Mouse (Mus musculus) lung, embryonic 16.5 days (tissue): ENCODE data around the gene Car12. TPM values are rescaled to one million over a fixed set of nuclear protein-coding genes. Genes with fewer than 3 reads are reported as not detected.

Experiments used
- ATAC-seq: fragments of 200-750 bp; cut with Nextera tagmentation; 2 replicates; pipeline ENCODE4 v1.8.0; 2017; ENCODE audit warnings: low read depth, mild to moderate bottlenecking, moderate library complexity
- H3K27ac ChIP-seq: fragments of 300-500 bp; sonication (generic); 2 replicates; pipeline ENCODE4 v1.5.1; 2014; ENCODE audit warnings: mild to moderate bottlenecking, control low read depth, low read length
- H3K27me3 ChIP-seq: fragments of 300-500 bp; sonication (generic); 2 replicates; pipeline ENCODE4 v1.6.1; 2014; ENCODE audit warnings: low read depth, low read length, mixed read lengths; ENCODE audit not compliant: control insufficient read depth, insufficient read depth
- H3K36me3 ChIP-seq: fragments of 300-500 bp; sonication (generic); 2 replicates; pipeline ENCODE4 v1.6.1; 2014; ENCODE audit warnings: low read length; ENCODE audit not compliant: control insufficient read depth, insufficient read depth
- H3K4me1 ChIP-seq: fragments of 300-500 bp; sonication (generic); replicated peaks from 2 replicates; pipeline ENCODE4 v1.6.1; 2014; ENCODE audit warnings: low read length, mixed read lengths; ENCODE audit not compliant: control insufficient read depth, insufficient read depth
- H3K4me2 ChIP-seq: fragments of 300-500 bp; sonication (generic); 2 replicates; pipeline ENCODE4 v1.6.1; 2014; ENCODE audit warnings: low read depth, low read length, control low read depth
- H3K4me3 ChIP-seq: fragments of 300-500 bp; sonication (generic); 2 replicates; pipeline ENCODE4 v1.5.1; 2014; ENCODE audit warnings: mild to moderate bottlenecking, low read length, control low read depth
- H3K9ac ChIP-seq: fragments of 300-500 bp; sonication (generic); 2 replicates; pipeline ENCODE4 v1.6.1; 2014; ENCODE audit warnings: low read length, control low read depth
- H3K9me3 ChIP-seq: fragments of 300-500 bp; sonication (generic); 2 replicates; pipeline ENCODE4 v1.6.1; 2016; ENCODE audit warnings: low read length; ENCODE audit not compliant: control insufficient read depth
- WGBS: fragments of 180-500 bp; shearing (Covaris S2); extraction: QIAGEN DNeasy Blood & Tissue Kit; methylation state at CpG from one replicate; pipeline ENCODE4 v1.1.7; 2014; 5-methylcytosine and 5-hydroxymethylcytosine counted together
- polyA plus RNA-seq: library from polyadenylated mRNA; unstranded; fragments of >200 nt; fragmentation: Nextera tagmentation; extraction: Ambion mirVana; gene quantifications from 2 replicates; pipeline ENCODE4 v1.2.1, GENCODE M21; 2015

The Car12 gene
- polyA plus RNA-seq, 1 experiment from 2014 or later = 2.2 TPM

- no peaks in the 10 kb centered on the region for H3K9me3 ChIP-seq
- H3K27me3 ChIP-seq = no peaks in the 10 kb centered on the region
- H3K4me3 ChIP-seq = no peak overlapping the region
- H3K36me3 ChIP-seq = no peaks in the 10 kb centered on the region
- ATAC-seq = no peak
- no peaks in the 10 kb centered on the region for H3K4me1 ChIP-seq
- 55% methylated on average over 2 of the region's 2 CpGs for WGBS
- no peak overlapping the region for H3K9ac ChIP-seq
- no peak overlapping the region for H3K4me2 ChIP-seq
- H3K27ac ChIP-seq = no peak overlapping the region
Observed at GRCm38 (mm10) chr9:66705766-66706165, 7.7 kb upstream of the Car12 start.

- WGBS = 51% methylated on average over 11 of the region's 11 CpGs
- Histone ChIP-seq H3K27me3 (0 out of 2 replicates have a peak, but pooled peaks cover 2% of the 10 kb centered on the region), H3K4me3 (no peak overlapping the region), H3K4me1 (no peaks in the 10 kb centered on the region), H3K36me3 (no peaks in the 10 kb centered on the region), H3K4me2 (no peak overlapping the region), H3K27ac (no peak overlapping the region), H3K9me3 (no peaks in the 10 kb centered on the region), H3K9ac (no peak overlapping the region)
- no peak for ATAC-seq
Observed at GRCm38 (mm10) chr9:66708054-66708772, 5.3 kb upstream of the Car12 start.

GRCm38 (mm10) chr9:66708816-66709555, 4.5 kb upstream of the Car12 start:
- Histone ChIP-seq H3K4me2 (no peak overlapping the region), H3K9me3 (no peaks in the 10 kb centered on the region), H3K4me3 (no peak overlapping the region), H3K27me3 (0 out of 2 replicates have a peak, but pooled peaks cover 2% of the 10 kb centered on the region), H3K9ac (no peak overlapping the region), H3K4me1 (0 out of 2 replicates have a peak, but pooled peaks cover 3% of the 10 kb centered on the region), H3K36me3 (no peaks in the 10 kb centered on the region), H3K27ac (no peak overlapping the region)
- no peak for ATAC-seq
- 43% methylated on average over 12 of the region's 12 CpGs for WGBS

GRCm38 (mm10) chr9:66710626-66711025, 2.9 kb upstream of the Car12 start:
- peaks cover 6% of the 10 kb centered on the region; the same call in 1 of the 2 replicates for H3K4me1 ChIP-seq
- no peaks in the 10 kb centered on the region for H3K9me3 ChIP-seq
- no peak overlapping the region for H3K4me2 ChIP-seq
- H3K27ac ChIP-seq = no peak overlapping the region
- no peaks in the 10 kb centered on the region for H3K36me3 ChIP-seq
- ATAC-seq = no peak
- no peak overlapping the region for H3K4me3 ChIP-seq
- WGBS = 58% methylated on average over 6 of the region's 6 CpGs
- H3K9ac ChIP-seq = no peak overlapping the region
- H3K27me3 ChIP-seq = peaks cover 8% of the 10 kb centered on the region; the same call in 1 of the 2 replicates

- Histone ChIP-seq H3K4me3 (peak overlapping the region; percentile 45), H3K4me1 (peaks cover 6% of the 10 kb centered on the region; the same call in 1 of the 2 replicates), H3K27ac (no peak overlapping the region), H3K27me3 (peaks cover 8% of the 10 kb centered on the region; the same call in 1 of the 2 replicates), H3K9me3 (no peaks in the 10 kb centered on the region), H3K9ac (peak overlapping the region; percentile 48; the same call in 1 of the 2 replicates), H3K4me2 (peak overlapping the region; percentile 70), H3K36me3 (no peaks in the 10 kb centered on the region)
- 17% methylated on average over 12 of the region's 12 CpGs for WGBS
- no peak for ATAC-seq
Observed at GRCm38 (mm10) chr9:66714022-66714515, 583 bp downstream of the Car12 start.

- Histone ChIP-seq H3K27ac (no peak overlapping the region), H3K4me3 (no peak overlapping the region), H3K9ac (no peak overlapping the region), H3K36me3 (no peaks in the 10 kb centered on the region), H3K9me3 (no peaks in the 10 kb centered on the region), H3K27me3 (peaks cover 8% of the 10 kb centered on the region; the same call in 1 of the 2 replicates), H3K4me1 (peaks cover 6% of the 10 kb centered on the region; the same call in 1 of the 2 replicates), H3K4me2 (no peak overlapping the region)
- no peak for ATAC-seq
- 47% methylated on average over 2 of the region's 2 CpGs for WGBS
Observed at GRCm38 (mm10) chr9:66715361-66715760, 1.9 kb downstream of the Car12 start.

- no peak for ATAC-seq
- Histone ChIP-seq H3K36me3 (no peaks in the 10 kb centered on the region), H3K4me3 (no peak overlapping the region), H3K4me1 (peaks cover 6% of the 10 kb centered on the region; the same call in 1 of the 2 replicates), H3K4me2 (no peak overlapping the region), H3K9me3 (no peaks in the 10 kb centered on the region), H3K27me3 (peaks cover 8% of the 10 kb centered on the region; the same call in 1 of the 2 replicates), H3K9ac (no peak overlapping the region), H3K27ac (no peak overlapping the region)
- WGBS = 80% methylated on average over 3 of the region's 3 CpGs
Observed at GRCm38 (mm10) chr9:66716533-66716932, 3.0 kb downstream of the Car12 start.

GRCm38 (mm10) chr9:66720686-66721450, 7.4 kb downstream of the Car12 start:
- Histone ChIP-seq H3K9me3 (no peaks in the 10 kb centered on the region), H3K4me3 (no peak overlapping the region), H3K4me2 (no peak overlapping the region), H3K9ac (no peak overlapping the region), H3K36me3 (no peaks in the 10 kb centered on the region), H3K4me1 (no peaks in the 10 kb centered on the region), H3K27me3 (no peaks in the 10 kb centered on the region), H3K27ac (no peak overlapping the region)
- ATAC-seq = no peak
- WGBS = 84% methylated on average over 8 of the region's 8 CpGs
